Mouse (Mus musculus) hindbrain, embryonic 14.5 days (tissue): Measurements from ENCODE around the gene Jakmip3. TPM values are rescaled to one million over a fixed set of nuclear protein-coding genes. Genes with fewer than 3 reads are reported as not detected.

Source experiments
- ATAC-seq: fragments of 200-750 bp; cut with Nextera tagmentation; 2 replicates; pipeline ENCODE4 v1.8.0; 2017; ENCODE audit warnings: moderate number of reproducible peaks, mild to moderate bottlenecking, moderate TSS enrichment, moderate library complexity; ENCODE audit not compliant: low FRiP score
- DNase-seq: peaks from one replicate; pipeline ENCODE4 v3.0.0-alpha.2; 2015; ENCODE audit warnings: low spot score
- H3K27ac ChIP-seq: fragments of 300-500 bp; sonication (generic); 2 replicates; pipeline ENCODE4 v1.5.1; 2014; ENCODE audit warnings: mild to moderate bottlenecking, moderate library complexity
- H3K27me3 ChIP-seq: fragments of 300-500 bp; sonication (generic); 2 replicates; pipeline ENCODE4 v1.6.1; 2014; ENCODE audit warnings: mild to moderate bottlenecking, low read length, mixed read lengths; ENCODE audit not compliant: control insufficient read depth, insufficient read depth
- H3K36me3 ChIP-seq: fragments of 300-500 bp; sonication (generic); replicated peaks from 2 replicates; pipeline ENCODE4 v1.6.1; 2014; ENCODE audit not compliant: control insufficient read depth, insufficient read depth
- H3K4me1 ChIP-seq: fragments of 300-500 bp; sonication (generic); replicated peaks from 2 replicates; pipeline ENCODE4 v1.6.1; 2014; ENCODE audit warnings: antibody characterized with exemption, low read length, mixed read lengths; ENCODE audit not compliant: control insufficient read depth, insufficient read depth
- H3K4me2 ChIP-seq: fragments of 300-500 bp; sonication (generic); replicated peaks from 2 replicates; pipeline ENCODE4 v1.6.1; 2014; ENCODE audit warnings: mild to moderate bottlenecking, moderate library complexity
- H3K4me3 ChIP-seq: fragments of 300-500 bp; sonication (generic); replicated peaks from 2 replicates; pipeline ENCODE4 v1.5.1; 2014; ENCODE audit warnings: mild to moderate bottlenecking, low read length
- H3K9ac ChIP-seq: fragments of 300-500 bp; sonication (generic); 2 replicates; pipeline ENCODE4 v1.6.1; 2014
- H3K9me3 ChIP-seq: fragments of 300-500 bp; sonication (generic); 2 replicates; pipeline ENCODE4 v1.6.1; 2016; ENCODE audit warnings: low read length; ENCODE audit not compliant: control insufficient read depth
- WGBS: fragments of 180-500 bp; shearing (Covaris S2); extraction: QIAGEN DNeasy Blood & Tissue Kit; methylation state at CpG from one replicate; pipeline ENCODE4 v1.1.7; 2014; 5-methylcytosine and 5-hydroxymethylcytosine counted together
- polyA plus RNA-seq: library from polyadenylated mRNA; unstranded; fragments of >200 nt; fragmentation: Nextera tagmentation; extraction: Ambion mirVana; gene quantifications from 2 replicates; pipeline ENCODE4 v1.2.1, GENCODE M21; 2014

Gene Jakmip3
- polyA plus RNA-seq, 1 experiment from 2014 or later = 11.2 TPM

- no peaks in the 10 kb centered on the region for H3K9me3 ChIP-seq
- peak overlapping the region; percentile 77 for H3K9ac ChIP-seq
- no peaks in the 10 kb centered on the region; the same call in 1 of the 2 replicates for H3K4me1 ChIP-seq
- H3K36me3 ChIP-seq = no peaks in the 10 kb centered on the region
- peak overlapping the region; percentile 80 for H3K27ac ChIP-seq
- H3K4me2 ChIP-seq = peak overlapping the region; percentile 80
- ATAC-seq (peak; percentile 78; the same call in 1 of the 2 replicates), DNase-seq (peak; percentile 73)
- peaks cover 59% of the 10 kb centered on the region for H3K27me3 ChIP-seq
- 2% methylated on average over 17 of the region's 17 CpGs for WGBS
- peak overlapping the region; percentile 61 for H3K4me3 ChIP-seq
These were observed 296 bp upstream of the Jakmip3 start for GRCm38 (mm10) chr7:138940256-138940611.

- 33% methylated on average over 5 of the region's 5 CpGs for WGBS
- Histone ChIP-seq H3K27me3 (peaks cover 59% of the 10 kb centered on the region), H3K9ac (peak overlapping the region; percentile 77), H3K36me3 (no peaks in the 10 kb centered on the region), H3K4me3 (peak overlapping the region; percentile 61), H3K4me2 (peak overlapping the region; percentile 80), H3K27ac (0 out of 2 replicates have a peak overlapping the region, but pooled peaks have one; percentile 80), H3K4me1 (no peaks in the 10 kb centered on the region; the same call in 1 of the 2 replicates), H3K9me3 (no peaks in the 10 kb centered on the region)
- ATAC-seq (no peak), DNase-seq (peak; percentile 32)
These were observed 1.0 kb downstream of the Jakmip3 start for GRCm38 (mm10) chr7:138941571-138941970.

DNA sequence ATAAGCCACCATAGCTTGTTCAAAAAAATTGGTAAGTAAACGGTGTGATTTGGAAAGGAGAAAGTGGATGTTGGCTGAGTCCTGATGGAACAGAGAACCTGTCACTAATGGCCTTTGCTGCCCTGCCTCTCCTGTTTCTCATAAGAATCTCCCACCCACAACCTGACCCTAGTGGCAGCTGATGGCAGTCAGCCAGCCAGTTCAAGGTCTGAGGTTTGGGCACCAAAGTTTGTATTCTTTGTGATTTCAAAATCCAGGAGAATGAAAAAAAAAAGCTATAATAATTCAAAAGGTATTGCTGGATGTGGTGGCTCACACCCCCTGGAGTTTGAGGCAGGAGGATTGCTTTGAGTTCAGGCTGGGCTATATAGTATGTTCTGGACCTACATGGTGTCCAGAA, 1.8 kb downstream of the Jakmip3 start:
- no peaks in the 10 kb centered on the region for H3K9me3 ChIP-seq
- no peaks in the 10 kb centered on the region; the same call in 1 of the 2 replicates for H3K4me1 ChIP-seq
- ATAC-seq (no peak), DNase-seq (no peak)
- peaks cover 59% of the 10 kb centered on the region for H3K27me3 ChIP-seq
- no peak overlapping the region for H3K9ac ChIP-seq
- H3K27ac ChIP-seq = no peak overlapping the region
- no peaks in the 10 kb centered on the region for H3K36me3 ChIP-seq
- 83% methylated on average over 1 of the region's 1 CpGs for WGBS
- H3K4me3 ChIP-seq = no peak overlapping the region
- H3K4me2 ChIP-seq = no peak overlapping the region; the same call in 1 of the 2 replicates

GRCm38 (mm10) chr7:138945668-138946067, 5.1 kb downstream of the Jakmip3 start:
- 58% methylated on average over 3 of the region's 3 CpGs for WGBS
- Histone ChIP-seq H3K4me1 (no peaks in the 10 kb centered on the region; the same call in 1 of the 2 replicates), H3K36me3 (no peaks in the 10 kb centered on the region), H3K9me3 (no peaks in the 10 kb centered on the region), H3K9ac (no peak overlapping the region), H3K4me3 (no peak overlapping the region), H3K4me2 (no peak overlapping the region), H3K27me3 (peaks cover 31% of the 10 kb centered on the region), H3K27ac (no peak overlapping the region)
- ATAC-seq (no peak), DNase-seq (no peak)

DNA sequence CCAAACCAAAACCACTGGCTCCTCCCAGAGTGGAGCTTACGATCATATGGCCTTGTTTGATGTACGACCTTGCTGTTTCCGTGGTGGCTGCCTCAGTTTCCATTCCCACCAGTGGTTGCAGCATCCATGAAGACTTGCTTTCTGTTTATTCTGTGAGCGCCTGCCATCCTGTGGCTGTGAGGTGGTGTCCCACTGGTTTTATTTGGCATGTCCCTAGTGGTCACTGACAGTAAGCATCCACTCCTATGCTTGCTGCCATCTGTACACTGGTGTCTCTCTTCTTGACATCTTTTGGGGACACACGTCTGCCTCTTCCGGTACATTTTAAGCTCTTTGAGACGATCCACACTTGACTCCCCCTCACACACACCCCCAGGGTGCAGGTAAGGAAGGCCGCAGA, 7.2 kb downstream of the Jakmip3 start:
- no peaks in the 10 kb centered on the region for H3K9me3 ChIP-seq
- 86% methylated on average over 8 of the region's 8 CpGs for WGBS
- DNase-seq = no peak
- H3K9ac ChIP-seq = no peak overlapping the region
- no peak overlapping the region for H3K4me2 ChIP-seq
- no peak overlapping the region for H3K27ac ChIP-seq
- no peak for ATAC-seq
- peaks cover 12% of the 10 kb centered on the region for H3K27me3 ChIP-seq
- no peak overlapping the region for H3K4me3 ChIP-seq
- H3K4me1 ChIP-seq = no peaks in the 10 kb centered on the region
- H3K36me3 ChIP-seq = no peaks in the 10 kb centered on the region

DNA sequence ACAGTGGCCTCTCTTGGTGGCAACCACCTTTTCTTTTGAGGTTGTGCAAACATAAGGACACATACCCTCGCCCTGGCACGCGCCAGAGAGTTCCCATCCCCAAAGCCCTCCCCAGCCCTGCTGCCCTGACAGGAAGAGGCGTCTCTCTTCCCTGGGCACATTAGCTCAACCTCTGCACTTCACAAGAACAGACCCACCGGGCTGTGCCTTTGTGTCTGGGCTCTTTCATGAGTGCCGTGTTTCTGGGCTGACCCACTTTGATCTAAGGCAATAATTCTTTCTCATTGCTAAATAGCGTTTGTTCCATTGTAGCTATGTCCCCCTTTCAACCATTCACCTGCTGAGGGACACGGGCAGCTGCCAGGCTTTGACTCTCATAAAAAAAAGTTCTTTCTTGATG, 7.8 kb downstream of the Jakmip3 start:
- H3K4me1 ChIP-seq = no peaks in the 10 kb centered on the region
- H3K9ac ChIP-seq = no peak overlapping the region
- no peak overlapping the region for H3K4me2 ChIP-seq
- no peak for ATAC-seq
- no peak overlapping the region for H3K27ac ChIP-seq
- DNase-seq = no peak
- H3K4me3 ChIP-seq = no peak overlapping the region
- H3K27me3 ChIP-seq = peaks cover 6% of the 10 kb centered on the region; the same call in 1 of the 2 replicates
- WGBS = 50% methylated on average over 8 of the region's 8 CpGs
- no peaks in the 10 kb centered on the region for H3K36me3 ChIP-seq
- H3K9me3 ChIP-seq = no peaks in the 10 kb centered on the region

DNA sequence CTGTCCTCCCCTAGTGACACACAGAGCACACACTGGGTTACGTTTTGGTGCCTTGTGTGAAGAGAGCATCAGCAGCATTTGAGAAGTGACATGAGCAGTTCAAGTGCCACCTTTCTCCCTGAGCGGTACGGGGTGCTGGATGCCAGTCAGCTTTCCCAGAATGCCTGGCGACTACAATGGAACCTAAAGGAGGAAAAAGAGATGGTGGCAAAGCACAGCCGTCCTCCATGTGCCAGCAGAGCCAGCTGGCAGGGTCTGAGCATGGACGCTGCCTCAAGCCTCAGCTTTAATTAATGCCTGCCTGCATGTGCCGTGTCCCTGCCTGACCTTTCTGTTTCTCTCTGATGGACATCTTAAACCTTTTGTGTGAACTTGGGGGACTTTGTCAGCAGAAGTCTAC, 15.3 kb downstream of the Jakmip3 start:
- no peak for DNase-seq
- Histone ChIP-seq H3K36me3 (no peaks in the 10 kb centered on the region), H3K9me3 (no peaks in the 10 kb centered on the region), H3K4me2 (no peak overlapping the region), H3K9ac (no peak overlapping the region), H3K27me3 (no peaks in the 10 kb centered on the region), H3K4me1 (no peaks in the 10 kb centered on the region), H3K27ac (no peak overlapping the region), H3K4me3 (no peak overlapping the region)
- WGBS = 83% methylated on average over 7 of the region's 7 CpGs
- no peak for ATAC-seq

- no peaks in the 10 kb centered on the region for H3K9me3 ChIP-seq
- DNase-seq = no peak
- WGBS = 88% methylated on average over 6 of the region's 6 CpGs
- ATAC-seq = no peak
- no peaks in the 10 kb centered on the region for H3K36me3 ChIP-seq
- no peak overlapping the region for H3K4me2 ChIP-seq
- no peaks in the 10 kb centered on the region for H3K4me1 ChIP-seq
- no peak overlapping the region for H3K4me3 ChIP-seq
- H3K27ac ChIP-seq = no peak overlapping the region
- no peak overlapping the region for H3K9ac ChIP-seq
- H3K27me3 ChIP-seq = no peaks in the 10 kb centered on the region
These were observed 16.6 kb downstream of the Jakmip3 start for GRCm38 (mm10) chr7:138957106-138957505.

DNA sequence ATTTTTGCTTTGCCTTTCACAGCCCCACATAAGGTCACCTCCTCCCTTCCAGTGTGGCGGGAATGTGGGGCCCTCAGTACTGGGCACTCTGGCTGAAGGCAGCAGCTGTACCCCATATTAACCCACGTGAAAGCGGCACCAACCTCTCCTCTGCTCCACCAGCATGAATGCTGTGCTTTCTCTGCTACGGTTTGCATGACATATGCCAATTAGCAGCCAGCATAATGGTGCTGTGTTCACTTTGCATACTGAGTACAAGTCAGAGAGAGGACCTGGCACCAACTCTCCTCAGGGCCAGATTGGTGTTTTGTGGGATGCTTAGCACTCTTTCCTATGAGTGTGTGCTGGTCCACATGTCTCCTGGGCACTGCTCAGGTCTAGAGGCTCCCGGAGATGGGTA, 19.2 kb downstream of the Jakmip3 start:
- no peak for DNase-seq

DNA sequence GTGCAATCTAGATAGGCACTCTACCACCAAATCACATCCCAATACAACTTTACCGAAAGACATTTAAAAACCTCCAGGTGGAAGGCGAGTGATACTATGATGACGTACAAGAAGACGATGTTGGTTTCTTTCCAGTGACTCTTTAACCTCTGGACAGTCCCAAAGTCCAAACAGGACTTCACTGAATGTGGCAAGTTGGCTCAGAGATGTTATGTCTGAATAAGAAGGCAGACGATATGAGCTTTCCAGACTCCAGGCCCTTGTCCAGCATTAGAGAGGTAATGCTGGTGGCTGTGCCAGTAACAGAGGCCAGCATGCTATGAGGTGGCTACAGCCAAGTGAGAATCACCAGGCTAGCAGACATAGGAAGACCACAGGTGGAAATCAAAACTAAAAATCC, 23.2 kb downstream of the Jakmip3 start:
- Histone ChIP-seq H3K27ac (no peak overlapping the region), H3K9ac (no peak overlapping the region), H3K36me3 (no peaks in the 10 kb centered on the region), H3K4me3 (no peak overlapping the region), H3K4me2 (no peak overlapping the region), H3K9me3 (no peaks in the 10 kb centered on the region), H3K27me3 (no peaks in the 10 kb centered on the region), H3K4me1 (no peaks in the 10 kb centered on the region)
- ATAC-seq (no peak), DNase-seq (no peak)
- 95% methylated on average over 5 of the region's 5 CpGs for WGBS

More for the DNA sequence above, 19.2 kb downstream of the Jakmip3 start:
- H3K9me3 ChIP-seq = no peaks in the 10 kb centered on the region
- H3K27me3 ChIP-seq = no peaks in the 10 kb centered on the region
- 75% methylated on average over 5 of the region's 5 CpGs for WGBS
- H3K9ac ChIP-seq = no peak overlapping the region
- H3K36me3 ChIP-seq = no peaks in the 10 kb centered on the region
- no peaks in the 10 kb centered on the region for H3K4me1 ChIP-seq
- no peak overlapping the region for H3K4me3 ChIP-seq
- no peak overlapping the region for H3K4me2 ChIP-seq
- H3K27ac ChIP-seq = no peak overlapping the region
- ATAC-seq = no peak
